ENCODE assay signal across 8 mouse cellular contexts in genomic region chr3:83763551-83764548, GRCm38 (mm10). TPM values are rescaled to one million over a fixed set of nuclear protein-coding genes. Genes with fewer than 3 reads are reported as not detected.
A peak's percentile ranks its signal among the peaks of the same experiment; 100 is the strongest.
DNase-seq lines count a peak whose midpoint lies in the region; ATAC-seq and TF ChIP-seq lines count a peak whose summit lies in the region.

No protein-coding gene starts in this region.

- peaks cover 29% of the 10 kb centered on the region for H3K4me1 ChIP-seq in embryonic facial prominence, embryonic 12.5 days
- 0 out of 2 replicates have a peak, but pooled peaks cover 2% of the 10 kb centered on the region for H3K4me1 ChIP-seq in heart, adult 2 months (ENCODE audit: control insufficient read depth, insufficient read depth, low read length)

- H3K9me3 ChIP-seq in embryonic facial prominence, embryonic 12.5 days = no peaks in the 10 kb centered on the region

- peak overlapping the region; percentile 65; the same call in 1 of the 2 replicates for H3K27ac ChIP-seq in embryonic facial prominence, embryonic 12.5 days
- H3K27ac ChIP-seq in heart, adult 2 months = no peak overlapping the region

- TF ChIP-seq CTCF in heart, adult 2 months (IDR thresholded peaks at IDR 0.05) = peak; percentile 80

- ATAC-seq in embryonic facial prominence, embryonic 12.5 days (ENCODE audit: insufficient number of reproducible peaks, insufficient read depth, low FRiP score, low TSS enrichment) = peak; percentile 70

- no peak for TF ChIP-seq EP300 in heart, adult 2 months (IDR thresholded peaks at IDR 0.05; ENCODE audit: insufficient read depth, low read depth, low read length)

- no peak for TF ChIP-seq POLR2A in heart, adult 2 months (IDR thresholded peaks at IDR 0.05; ENCODE audit: insufficient read depth, low read depth, low read length)

- peak overlapping the region; percentile 51 for H3K9ac ChIP-seq in embryonic facial prominence, embryonic 12.5 days
- no peak overlapping the region for H3K9ac ChIP-seq in heart, adult 2 months (ENCODE audit: low read depth, low read length)

- WGBS in embryonic facial prominence, embryonic 12.5 days = 9% methylated on average over 40 of the region's 40 CpGs
- WGBS in heart, adult 2 months = 10% methylated on average over 40 of the region's 40 CpGs

- H3K27me3 ChIP-seq in embryonic facial prominence, embryonic 12.5 days = no peaks in the 10 kb centered on the region
- H3K27me3 ChIP-seq in heart, adult 2 months (ENCODE audit: control insufficient read depth, insufficient read depth, low read length) = peaks cover 13% of the 10 kb centered on the region

- H3K4me3 ChIP-seq in embryonic facial prominence, embryonic 12.5 days = peak overlapping the region; percentile 30
- H3K4me3 ChIP-seq in heart, adult 2 months = peak overlapping the region; percentile 30; the same call in 1 of the 2 replicates

- H3K79me2 ChIP-seq in heart, adult 2 months (replicated peaks; ENCODE audit: control insufficient read depth, insufficient read depth, low read length) = no peaks in the 10 kb centered on the region

- H3K36me3 ChIP-seq in embryonic facial prominence, embryonic 12.5 days = no peaks in the 10 kb centered on the region
- H3K36me3 ChIP-seq in heart, adult 2 months (ENCODE audit: control insufficient read depth, insufficient read depth, low read length) = no peaks in the 10 kb centered on the region

- intact Hi-C loops in heart, adult 2 months (cut with DNase I) = loop anchor here (5.0 to 10.0 kb wide), 3 partner anchors 289 to 477 kb away; no protein-coding TSS in a partner anchor
- intact Hi-C loops in left cerebral cortex, postnatal 36 days (cut with DNase I) = loop anchor here (5.0 kb wide), 1 partner anchor 477 kb away; no protein-coding TSS in a partner anchor

- peak overlapping the region; percentile 63 for H3K4me2 ChIP-seq in embryonic facial prominence, embryonic 12.5 days (replicated peaks)

- peak; percentile 59 for DNase-seq in adrenal gland, adult 8-10 months
- DNase-seq in heart, adult 2 months = peak; percentile 71 to 79
- DNase-seq in kidney, adult 18-20 months = peak; percentile 57
- DNase-seq in left cerebral cortex, postnatal 36 days (ENCODE audit: low spot score in 2 of 2) = peak; percentile 50 to 68
- DNase-seq in mesoderm, embryonic 11.5 days (ENCODE audit: low read depth, low spot score) = peak; percentile 90
- DNase-seq in right cerebral cortex, postnatal 36 days (ENCODE audit: low spot score in 2 of 2) = peak; percentile 51 to 60
- no peak for DNase-seq in MN1 (ENCODE audit: low spot score)

RNA-seq across cellular contexts. Expression of gene Sfrp2, which starts 2.3 kb away (rescaled TPM):
- total RNA-seq in adrenal gland, adult 8-10 months (2022) = 1 to 10 TPM in 3 of 4 experiments, under 1 TPM in 1; 0.59 to 2.6 (median 1.9) TPM
- 523 and 527 TPM in 2 replicates for polyA plus RNA-seq in embryonic facial prominence, embryonic 12.5 days (2016; fragmentation: Nextera tagmentation; extraction: Ambion mirVana)
- total RNA-seq in heart, adult 2 months (2021) = 1 to 10 TPM; 3.2 to 4.9 TPM
- 13.4 and 20.2 TPM in 2 replicates for polyA plus RNA-seq in heart, adult 2 months (2012; rRNA removed)
- total RNA-seq in left cerebral cortex, postnatal 36 days (2021) = 1 to 10 TPM; 1.9 to 2.5 TPM
